ENCODE assay signal across 8 mouse cellular contexts in the genomic region with DNA sequence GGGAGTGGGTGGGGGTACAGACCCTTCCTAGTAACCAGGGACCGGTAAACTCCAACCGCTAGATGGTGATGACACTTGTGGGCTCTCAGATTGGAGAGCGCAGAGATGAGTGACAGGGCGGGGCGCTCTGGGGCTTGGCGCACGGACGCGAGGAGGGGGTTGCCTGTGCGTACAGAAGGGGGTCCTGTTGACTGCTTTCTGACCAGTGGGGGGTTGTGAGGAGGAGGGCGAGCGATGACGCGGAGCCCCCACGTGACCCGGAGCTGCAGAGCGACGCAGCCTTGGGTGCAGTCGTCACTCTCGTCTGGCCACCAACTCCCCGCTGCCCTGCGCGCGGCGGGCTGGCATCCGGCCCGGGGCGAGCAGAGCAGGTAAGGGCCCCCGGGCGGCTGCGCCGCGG. TPM values are rescaled to one million over a fixed set of nuclear protein-coding genes. Genes with fewer than 3 reads are reported as not detected.
DNase-seq lines count a peak whose midpoint lies in the region; ATAC-seq lines count a peak whose summit lies in the region.

A gene (plus strand): TSS at position 253 of the 400 bp plus-strand sequence.

- peaks cover 20% of the 10 kb centered on the region for H3K27me3 ChIP-seq in erythroblast, embryonic 14.5 days (ENCODE audit: control insufficient read depth)
- H3K27me3 ChIP-seq in intestine, embryonic 14.5 days (replicated peaks; ENCODE audit: control insufficient read depth, insufficient read depth, low read length) = no peaks in the 10 kb centered on the region

- H3K4me1 ChIP-seq in erythroblast, embryonic 14.5 days (ENCODE audit: control insufficient read depth) = no peaks in the 10 kb centered on the region
- H3K4me1 ChIP-seq in intestine, embryonic 14.5 days (replicated peaks; ENCODE audit: control insufficient read depth, insufficient read depth, low read length) = no peaks in the 10 kb centered on the region

- H3K4me2 ChIP-seq in intestine, embryonic 14.5 days (ENCODE audit: low read length) = peak within 1 kb of the TSS; percentile 42

- H3K27ac ChIP-seq in intestine, embryonic 14.5 days (ENCODE audit: low read depth) = peak within 1 kb of the TSS; percentile 87

- H3K4me3 ChIP-seq in erythroblast, embryonic 14.5 days (replicated peaks) = peak within 1 kb of the TSS; percentile 12
- peak within 1 kb of the TSS; percentile 47 for H3K4me3 ChIP-seq in intestine, embryonic 14.5 days (ENCODE audit: low read depth, low read length)

- peak within 1 kb of the TSS; percentile 63 for H3K9ac ChIP-seq in intestine, embryonic 14.5 days (ENCODE audit: low read length)

- peaks cover 4% of the 10 kb centered on the region for H3K9me3 ChIP-seq in erythroblast, embryonic 14.5 days (ENCODE audit: control insufficient read depth, low read length)
- H3K9me3 ChIP-seq in intestine, embryonic 14.5 days (ENCODE audit: control insufficient read depth, low read length) = no peaks in the 10 kb centered on the region

- no peak for ATAC-seq in erythroblast, adult 5-6 weeks (replicated peaks; ENCODE audit: low FRiP score, poor library complexity, severe bottlenecking)
- peak; percentile 93 for ATAC-seq in intestine, embryonic 14.5 days (replicated peaks; ENCODE audit: low FRiP score, low TSS enrichment, low read depth)
- peak; percentile 81 for ATAC-seq in megakaryocyte, adult 5-6 weeks (ENCODE audit: poor library complexity, severe bottlenecking)

- WGBS in intestine, embryonic 14.5 days = 11% methylated on average over 32 of the region's 33 CpGs

- DNase-seq in embryo, embryonic 11 days = peak; percentile 90
- DNase-seq in gastrocnemius, postnatal 4 days (ENCODE audit: low spot score in 2 of 2) = peak; percentile 44 to 65
- DNase-seq in intestine, embryonic 14.5 days (ENCODE audit: low spot score) = no peak
- DNase-seq in left cerebral cortex, adult 9 months (ENCODE audit: low spot score in 2 of 2) = peak; percentile 31 to 55
- DNase-seq in right cerebral cortex, adult 2 months (ENCODE audit: low spot score in 2 of 2) = peak; percentile 43 to 66

- no peaks in the 10 kb centered on the region for H3K36me3 ChIP-seq in erythroblast, embryonic 14.5 days (ENCODE audit: control insufficient read depth)
- H3K36me3 ChIP-seq in intestine, embryonic 14.5 days (ENCODE audit: control insufficient read depth, insufficient read depth, low read length) = peaks cover 27% of the 10 kb centered on the region

RNA-seq across cellular contexts. Expression of the gene that starts here (rescaled TPM):
- polyA plus RNA-seq in erythroblast, embryonic 14.5 days (2012) = not detected in 2 replicates
- total RNA-seq in erythroblast, adult 5-6 weeks (2015; ENCODE audit: low replicate concordance) = under 0.01 and 0.84 TPM in 2 replicates
- total RNA-seq in erythroblast, adult 5-6 weeks (2017; ENCODE audit: low replicate concordance) = under 0.01 and 0.14 TPM in 2 replicates
- total RNA-seq in gastrocnemius, postnatal 4 days (2021) = 10 to 100 TPM; 61.9 to 63.9 TPM
- polyA plus RNA-seq in intestine, embryonic 14.5 days (2014; fragmentation: Nextera tagmentation; extraction: Ambion mirVana) = 4.3 and 4.6 TPM in 2 replicates
- total RNA-seq in megakaryocyte, adult 5-6 weeks (2015) = 0.04 and 0.23 TPM in 2 replicates
- 0.26 and 0.65 TPM in 2 replicates for total RNA-seq in megakaryocyte, adult 5-6 weeks (2017)

Comparison
In these comparisons a context has a peak if more than half of its experiments do, and no peak if none do; other contexts are left out.
1. RNA of the gene that starts here (total RNA-seq): 61.9 to 63.9 TPM in gastrocnemius, postnatal 4 days; 0.04 to 0.65 TPM in megakaryocyte, adult 5-6 weeks and under 0.01 to 0.84 TPM in erythroblast, adult 5-6 weeks; every median in the first group is over 10 times any median in the second.
2. Peak in ATAC-seq in megakaryocyte, adult 5-6 weeks; RNA of the gene not detected or under 1 TPM.